Comparison of ENCODE assay signal across 11 mouse cellular contexts in genomic region chr3:107754632-107755031, GRCm38 (mm10). TPM values are rescaled to one million over a fixed set of nuclear protein-coding genes. Genes with fewer than 3 reads are reported as not detected.
DNase-seq lines count a peak whose midpoint lies in the region; ATAC-seq lines count a peak whose summit lies in the region.
"Had no signal": no experiment of that assay in that cellular context is flagged by ENCODE, and none has a peak within 500 bp of the region (broad histone marks: within the 10 kb centered on the region; RNA-seq: fewer than 3 reads in every experiment).

No protein-coding gene starts in this region.

- H3K27me3 ChIP-seq in heart, embryonic 10.5 days (ENCODE audit: insufficient read depth, poor library complexity, severe bottlenecking) = peaks cover 24% of the 10 kb centered on the region
- H3K27me3 ChIP-seq in intestine, embryonic 16.5 days (replicated peaks; ENCODE audit: control insufficient read depth, insufficient read depth, low read length) = peaks cover 15% of the 10 kb centered on the region
- H3K27me3 ChIP-seq in midbrain, embryonic 14.5 days (ENCODE audit: control insufficient read depth, insufficient read depth, low read length) = no peaks in the 10 kb centered on the region
- H3K27me3 ChIP-seq: embryonic facial prominence, embryonic 12.5 days; limb, embryonic 12.5 days; stomach, embryonic 15.5 days had no signal

- H3K4me2 ChIP-seq in intestine, embryonic 16.5 days (ENCODE audit: low read depth, low read length) = no peak overlapping the region
- no peak overlapping the region for H3K4me2 ChIP-seq in midbrain, embryonic 14.5 days (ENCODE audit: low read length)
- H3K4me2 ChIP-seq: embryonic facial prominence, embryonic 12.5 days; limb, embryonic 12.5 days; stomach, embryonic 15.5 days had no signal

- H3K9me3 ChIP-seq in heart, embryonic 10.5 days = no peaks in the 10 kb centered on the region
- no peaks in the 10 kb centered on the region for H3K9me3 ChIP-seq in intestine, embryonic 16.5 days (ENCODE audit: control insufficient read depth, low read length)
- no peaks in the 10 kb centered on the region for H3K9me3 ChIP-seq in midbrain, embryonic 14.5 days (ENCODE audit: control insufficient read depth, low read length)
- H3K9me3 ChIP-seq: embryonic facial prominence, embryonic 12.5 days; limb, embryonic 12.5 days; stomach, embryonic 15.5 days had no signal

- H3K4me3 ChIP-seq in heart, embryonic 10.5 days = no peak overlapping the region
- H3K4me3 ChIP-seq in intestine, embryonic 16.5 days (ENCODE audit: low read length) = no peak overlapping the region
- no peak overlapping the region for H3K4me3 ChIP-seq in midbrain, embryonic 14.5 days (replicated peaks; ENCODE audit: low read depth, low read length)
- H3K4me3 ChIP-seq: embryonic facial prominence, embryonic 12.5 days; limb, embryonic 12.5 days; stomach, embryonic 15.5 days had no signal

- peaks cover 24% of the 10 kb centered on the region for H3K4me1 ChIP-seq in heart, embryonic 10.5 days
- peaks cover 16% of the 10 kb centered on the region for H3K4me1 ChIP-seq in intestine, embryonic 16.5 days (ENCODE audit: control insufficient read depth, insufficient read depth, low read length)
- peaks cover 12% of the 10 kb centered on the region for H3K4me1 ChIP-seq in midbrain, embryonic 14.5 days (ENCODE audit: control insufficient read depth, insufficient read depth, low read length)

- H3K36me3 ChIP-seq in heart, embryonic 10.5 days = peaks cover 58% of the 10 kb centered on the region
- H3K36me3 ChIP-seq in intestine, embryonic 16.5 days (ENCODE audit: control insufficient read depth, insufficient read depth, low read length) = 0 out of 2 replicates have a peak, but pooled peaks cover 9% of the 10 kb centered on the region
- 0 out of 2 replicates have a peak, but pooled peaks cover 2% of the 10 kb centered on the region for H3K36me3 ChIP-seq in midbrain, embryonic 14.5 days (ENCODE audit: control insufficient read depth, insufficient read depth, low read length)

- peak; percentile 90 for DNase-seq in heart, adult 11 months
- no peak for DNase-seq in heart, embryonic 10.5 days (ENCODE audit: low spot score)
- DNase-seq in urinary bladder, postnatal 14 days (ENCODE audit: low spot score) = peak; percentile 45
- DNase-seq in urinary bladder, adult 18-20 months (ENCODE audit: low spot score in 2 of 2) = no peak
- peak; percentile 54 to 62 for DNase-seq in cerebellum, postnatal 10 days
- peak; percentile 62 for DNase-seq in midbrain, embryonic 14.5 days
- DNase-seq in ovary, postnatal 10 days (ENCODE audit: low spot score) = no peak

- no peak overlapping the region for H3K9ac ChIP-seq in intestine, embryonic 16.5 days (ENCODE audit: low read depth, low read length)
- no peak overlapping the region for H3K9ac ChIP-seq in midbrain, embryonic 14.5 days (replicated peaks; ENCODE audit: low read length)
- H3K9ac ChIP-seq: embryonic facial prominence, embryonic 12.5 days; limb, embryonic 12.5 days; stomach, embryonic 15.5 days had no signal

- H3K27ac ChIP-seq in heart, embryonic 10.5 days = no peak overlapping the region
- no peak overlapping the region for H3K27ac ChIP-seq in intestine, embryonic 16.5 days (ENCODE audit: low read length)
- no peak overlapping the region for H3K27ac ChIP-seq in midbrain, embryonic 14.5 days (replicated peaks; ENCODE audit: low read depth, low read length)
- H3K27ac ChIP-seq: embryonic facial prominence, embryonic 12.5 days; limb, embryonic 12.5 days; stomach, embryonic 15.5 days had no signal

- ATAC-seq in intestine, embryonic 16.5 days = 0 out of 2 replicates have a peak, but pooled peaks have one; percentile 18
- ATAC-seq in midbrain, embryonic 14.5 days (ENCODE audit: low FRiP score, low TSS enrichment) = no peak

- 41% methylated on average over 3 of the region's 3 CpGs for WGBS in heart, embryonic 10.5 days
- 46% methylated on average over 3 of the region's 3 CpGs for WGBS in intestine, embryonic 16.5 days
- 53% methylated on average over 3 of the region's 3 CpGs for WGBS in midbrain, embryonic 14.5 days

RNA-seq across cellular contexts. Expression of gene Csf1, which starts 5.6 kb away (rescaled TPM):
- polyA plus RNA-seq in heart, embryonic 10.5 days (2016; fragmentation: Nextera tagmentation; extraction: Ambion mirVana) = 10.4 and 11.3 TPM in 2 replicates
- 11.8 and 13.9 TPM in 2 replicates for polyA plus RNA-seq in intestine, embryonic 16.5 days (2015; fragmentation: Nextera tagmentation; extraction: Ambion mirVana)
- polyA plus RNA-seq in midbrain, embryonic 14.5 days (2014; fragmentation: Nextera tagmentation; extraction: Ambion mirVana) = 2.3 and 7.6 TPM in 2 replicates

RNA-seq across cellular contexts. Expression of gene Ahcyl1, which starts 58.3 kb away (rescaled TPM):
- 62.2 and 71.8 TPM in 2 replicates for polyA plus RNA-seq in heart, embryonic 10.5 days (2016; fragmentation: Nextera tagmentation; extraction: Ambion mirVana)
- polyA plus RNA-seq in intestine, embryonic 16.5 days (2015; fragmentation: Nextera tagmentation; extraction: Ambion mirVana) = 43.6 and 63.5 TPM in 2 replicates
- polyA plus RNA-seq in midbrain, embryonic 14.5 days (2014; fragmentation: Nextera tagmentation; extraction: Ambion mirVana) = 127 and 142 TPM in 2 replicates

Comparison
In these comparisons a context has a peak if more than half of its experiments do, and no peak if none do; other contexts are left out.
1. DNase-seq: peak in heart, adult 11 months (single experiment), urinary bladder, postnatal 14 days (single experiment), cerebellum, postnatal 10 days (2 of 2) and midbrain, embryonic 14.5 days (single experiment); none in heart, embryonic 10.5 days (single experiment), urinary bladder, adult 18-20 months (0 of 2) and ovary, postnatal 10 days (single experiment).